Mouse (Mus musculus) layer of hippocampus, adult 18-20 months (tissue): ENCODE data around the gene Vegfd. TPM values are rescaled to one million over a fixed set of nuclear protein-coding genes. Genes with fewer than 3 reads are reported as not detected.

Experiments used
- total RNA-seq, 2 experiments: library from RNA; stranded (reverse); gene quantifications; 2 replicates each; pipeline ENCODE4 v1.2.3; 2021

The Vegfd gene
- total RNA-seq, 2 experiments from 2014 or later: 2.6 to 5.0 TPM

Other genes starting within 250 kb of the Vegfd start
- under 1 TPM; 0.61 to 0.67 TPM for gene Ace2, start 234.0 kb upstream of the Vegfd start, total RNA-seq
- gene Bmx, start 115.2 kb upstream of the Vegfd start, total RNA-seq: under 1 TPM; 0.56 to 0.67 TPM
- 1 to 10 TPM; 6.6 to 7.8 TPM for gene Pir, start 104.0 kb upstream of the Vegfd start, total RNA-seq
- gene Piga, start 46.4 kb downstream of the Vegfd start, total RNA-seq: 1 to 10 TPM; 8.0 to 8.3 TPM
- 1 to 10 TPM in 1 of 2 experiments, under 1 TPM in 1; 0.79 to 3.2 TPM for gene Asb11, start 63.6 kb downstream of the Vegfd start, total RNA-seq
- not detected for gene Asb9, start 132.9 kb downstream of the Vegfd start, total RNA-seq